Mouse (Mus musculus): Measurements from ENCODE around the gene Sirt1.
"Not testable (repeated sequence)": the region's sequence is repeated elsewhere in the genome, so short reads cannot be mapped to it uniquely, and the experiment has no call there.

The Sirt1 gene

DNA sequence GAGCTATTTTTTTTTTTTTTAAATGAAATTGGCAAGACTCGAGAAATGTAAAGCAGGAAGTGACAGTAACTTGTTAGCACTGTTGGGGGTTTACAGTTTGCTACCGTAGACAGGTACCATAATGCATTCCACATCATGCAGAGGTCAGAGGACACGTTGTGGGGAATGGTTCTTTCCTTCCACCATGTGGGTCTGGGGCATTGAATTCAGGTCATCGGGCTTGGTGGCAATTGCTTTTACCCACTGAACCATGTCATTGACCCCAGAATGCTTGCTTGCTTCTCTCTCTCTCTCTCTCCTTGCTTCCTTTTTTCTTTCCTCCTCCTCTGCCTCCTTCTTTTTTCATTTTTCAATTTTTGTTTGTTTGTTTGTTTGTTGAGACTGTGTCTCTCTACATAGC is 7.4 kb upstream of the Sirt1 start:
- no peak for DNase-seq (ENCODE audit: low read depth, low spot score)

GRCm38 (mm10) chr10:63386991-63387390 is 5.5 kb upstream of the Sirt1 start:
- DNase-seq (ENCODE audit: low read depth, low spot score) = no peak

GRCm38 (mm10) chr10:63386444-63386843 is 4.9 kb upstream of the Sirt1 start:
- peak; percentile 84 for DNase-seq (ENCODE audit: low read depth, low spot score)

GRCm38 (mm10) chr10:63385897-63386296 is 4.4 kb upstream of the Sirt1 start:
- DNase-seq (ENCODE audit: low read depth, low spot score) = not testable (repeated sequence)

DNA sequence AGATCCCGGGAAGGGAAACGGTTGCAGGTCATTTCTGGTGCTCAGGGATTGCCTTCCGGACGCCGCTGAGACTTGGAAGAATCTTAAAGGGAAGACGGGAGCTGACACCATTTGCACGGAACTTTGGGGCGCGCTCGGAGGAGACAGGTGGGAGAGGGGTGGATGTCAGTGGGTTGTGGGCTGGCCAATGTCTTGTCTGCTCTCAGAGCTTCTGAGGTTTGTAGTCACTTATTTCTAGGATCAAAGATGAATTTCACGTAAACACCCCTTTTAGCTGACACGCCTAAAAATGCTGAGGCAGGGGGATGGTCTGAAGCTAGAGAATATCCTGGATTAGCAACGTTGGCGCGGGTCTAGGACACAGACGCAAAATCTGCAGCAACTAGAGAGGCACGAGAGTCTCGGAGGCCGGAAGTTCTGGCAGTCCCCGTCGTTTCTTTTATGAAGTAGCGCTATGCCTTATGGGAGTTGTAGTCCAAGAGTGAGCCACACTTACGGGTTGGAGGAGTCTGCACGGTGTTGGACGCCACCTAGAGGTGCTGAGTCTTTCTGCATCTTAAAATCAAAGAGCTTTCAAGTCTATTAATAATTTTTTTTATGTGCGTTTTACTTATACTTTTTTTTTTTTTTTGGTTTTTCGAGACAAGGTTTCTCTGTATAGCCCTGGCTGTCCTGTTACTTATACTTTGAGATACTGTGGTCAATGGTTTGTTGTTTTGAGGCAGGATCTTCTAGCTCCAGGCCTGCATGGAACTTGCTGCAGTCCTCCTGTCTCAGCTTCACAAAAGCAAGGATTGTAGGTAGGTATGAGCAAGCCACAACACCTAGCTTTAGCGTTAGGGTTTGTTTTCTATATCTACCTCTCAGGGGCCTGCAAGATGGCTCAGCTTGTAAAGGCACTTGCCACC is 1.1 kb upstream of the Sirt1 start, which contains the start of gene Dnajc12:
Gene Dnajc12, plus strand, starts transcription at position 72 of the 908 bp plus-strand sequence.
- peak; percentile 96 for DNase-seq (ENCODE audit: low read depth, low spot score)

DNA sequence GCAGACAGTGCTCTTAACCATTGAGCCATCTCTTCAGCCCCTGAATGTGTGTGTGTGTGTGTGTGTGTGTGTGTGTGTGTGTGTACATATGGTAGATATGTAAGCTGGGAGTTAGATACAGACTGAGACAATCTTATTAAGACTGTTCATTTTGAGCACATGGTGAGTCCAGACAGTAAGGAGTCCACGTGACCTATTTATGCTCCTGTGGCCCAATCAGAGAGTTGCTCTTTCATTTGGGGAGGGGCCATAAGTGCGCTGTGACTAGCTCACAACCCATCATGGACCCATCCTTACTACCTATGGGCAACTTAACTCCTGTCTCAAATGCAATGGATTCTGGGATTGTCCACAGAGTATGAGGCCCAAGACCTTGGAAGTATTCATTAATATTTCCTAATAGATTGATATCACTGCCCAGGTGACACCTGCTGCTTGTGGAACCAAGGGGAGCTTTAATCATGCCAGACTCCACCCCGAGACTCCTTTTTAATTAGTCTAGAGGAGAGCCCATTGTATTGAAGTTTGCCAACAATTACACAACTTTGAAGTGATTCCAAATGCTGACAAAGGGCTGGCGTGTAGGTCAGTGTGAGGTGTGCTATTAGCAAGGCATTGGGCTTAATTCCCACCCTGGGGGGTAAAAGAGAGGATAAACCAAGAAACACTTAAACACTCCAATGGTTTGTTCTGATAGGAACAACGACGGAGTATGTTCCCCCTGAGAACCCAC is 2.4 kb downstream of the Sirt1 start:
- DNase-seq (ENCODE audit: low read depth, low spot score) = no peak

GRCm38 (mm10) chr10:63377468-63377867 is 4.0 kb downstream of the Sirt1 start:
- DNase-seq (ENCODE audit: low read depth, low spot score) = peak; percentile 47

DNA sequence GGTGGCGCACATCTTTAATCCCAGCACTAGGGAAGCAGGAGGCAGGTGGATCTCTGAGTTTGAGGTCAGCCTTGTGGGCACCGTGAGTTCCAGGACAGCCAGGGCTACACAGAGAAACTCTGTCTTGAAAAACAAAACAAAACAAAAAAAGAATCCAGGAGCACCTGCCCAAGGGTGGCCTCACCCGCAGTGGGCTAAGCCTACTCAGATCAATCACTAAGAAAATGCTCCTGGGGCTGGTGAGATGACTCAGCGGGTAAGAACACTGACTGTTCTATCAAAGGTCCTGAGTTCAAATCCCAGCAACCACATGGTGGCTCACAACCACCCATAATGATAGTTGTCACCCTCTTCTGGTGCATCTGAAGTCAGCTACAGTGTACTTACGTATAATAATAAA is 5.2 kb downstream of the Sirt1 start:
- DNase-seq (ENCODE audit: low read depth, low spot score) = no peak

DNA sequence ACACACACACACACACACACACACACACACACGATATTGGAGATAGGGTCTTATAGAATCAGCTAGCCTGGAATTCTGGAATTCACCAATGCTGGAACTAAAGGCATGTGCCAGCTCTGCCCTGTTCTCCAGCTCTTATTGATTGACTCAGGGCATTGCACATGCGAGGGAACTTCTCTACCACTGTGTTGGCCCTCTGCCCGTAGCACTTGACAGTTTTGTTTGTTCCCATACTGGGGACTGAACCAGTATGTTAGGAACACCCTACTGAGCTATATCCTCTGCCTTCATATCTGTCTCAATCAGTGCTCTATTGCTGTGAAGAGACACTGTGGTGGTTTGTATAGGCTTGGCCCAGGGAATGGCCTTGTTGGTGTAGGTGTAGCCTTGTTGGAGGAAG is 13.5 kb downstream of the Sirt1 start:
- DNase-seq (ENCODE audit: low read depth, low spot score) = no peak

DNA sequence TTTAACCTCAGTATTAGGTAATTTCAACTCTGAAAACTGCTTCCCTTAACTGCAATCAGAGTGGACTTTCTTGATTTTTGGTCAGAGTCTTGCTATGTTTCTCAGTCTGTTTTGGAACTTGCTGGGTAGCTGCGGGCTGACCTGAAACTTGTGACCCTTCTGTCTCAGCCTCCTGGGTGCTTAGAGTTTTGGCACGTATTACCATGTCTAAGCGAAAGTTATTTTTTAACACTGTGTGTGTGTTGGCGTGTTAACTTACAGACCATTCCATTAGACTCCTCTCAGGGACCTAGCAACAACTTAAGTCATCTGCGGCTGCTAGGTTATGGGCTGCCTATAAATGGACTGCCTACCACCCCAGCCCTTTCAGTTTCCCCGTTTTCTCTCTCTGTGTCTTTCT is 14.1 kb downstream of the Sirt1 start:
- no peak for DNase-seq (ENCODE audit: low read depth, low spot score)

- no peak for DNase-seq (ENCODE audit: low read depth, low spot score)
Measured at GRCm38 (mm10) chr10:63365918-63366455, 15.5 kb downstream of the Sirt1 start.

GRCm38 (mm10) chr10:63360502-63360901 is 21.0 kb downstream of the Sirt1 start:
- DNase-seq (ENCODE audit: low read depth, low spot score) = no peak

GRCm38 (mm10) chr10:63352111-63352510 is 29.4 kb downstream of the Sirt1 start:
- DNase-seq (ENCODE audit: low read depth, low spot score) = no peak

- not testable (repeated sequence) for DNase-seq (ENCODE audit: low read depth, low spot score)
Measured at GRCm38 (mm10) chr10:63351099-63351498, 30.4 kb downstream of the Sirt1 start.

DNA sequence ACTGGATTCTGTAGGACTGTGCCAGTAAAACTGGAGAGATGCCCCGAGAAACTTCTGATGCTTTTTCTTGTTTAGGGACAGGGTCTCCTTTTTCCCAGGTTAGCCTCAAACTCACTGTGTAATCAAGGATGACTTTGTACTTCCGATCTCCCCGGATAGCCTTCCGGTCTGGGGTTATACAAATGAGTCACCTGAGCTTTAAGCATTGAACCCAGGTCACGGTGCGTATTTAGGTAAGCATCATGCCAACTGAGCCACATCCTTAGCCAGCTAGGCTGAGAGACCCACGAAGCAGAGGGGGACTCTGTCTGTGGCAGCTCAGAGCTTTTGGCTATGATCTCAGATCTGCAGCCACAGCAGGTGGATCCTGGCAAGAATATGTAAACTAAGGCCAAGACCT is 30.8 kb downstream of the Sirt1 start:
- DNase-seq (ENCODE audit: low read depth, low spot score) = no peak

GRCm38 (mm10) chr10:63348291-63348690 is 33.2 kb downstream of the Sirt1 start:
- no peak for DNase-seq (ENCODE audit: low read depth, low spot score)

DNA sequence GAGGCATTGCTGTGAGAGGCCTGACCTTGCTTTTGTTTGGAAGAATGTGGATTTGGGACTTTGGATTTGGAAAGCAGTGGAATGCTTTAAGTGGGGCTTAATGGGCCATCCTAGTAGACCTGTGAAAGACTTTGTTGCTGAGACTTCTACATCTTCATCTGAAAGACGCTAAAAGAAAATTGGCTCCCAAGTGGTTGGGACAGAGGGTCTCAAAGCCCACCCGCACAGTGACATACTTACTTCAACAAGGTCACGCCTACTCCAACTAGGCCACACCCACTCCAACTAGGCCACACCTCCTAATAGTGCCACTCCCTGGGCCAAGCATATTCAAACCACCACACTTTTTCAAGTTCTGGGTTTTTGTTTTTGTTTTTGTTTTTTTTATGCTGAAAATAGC is 36.8 kb downstream of the Sirt1 start:
- no peak for DNase-seq (ENCODE audit: low read depth, low spot score)

DNA sequence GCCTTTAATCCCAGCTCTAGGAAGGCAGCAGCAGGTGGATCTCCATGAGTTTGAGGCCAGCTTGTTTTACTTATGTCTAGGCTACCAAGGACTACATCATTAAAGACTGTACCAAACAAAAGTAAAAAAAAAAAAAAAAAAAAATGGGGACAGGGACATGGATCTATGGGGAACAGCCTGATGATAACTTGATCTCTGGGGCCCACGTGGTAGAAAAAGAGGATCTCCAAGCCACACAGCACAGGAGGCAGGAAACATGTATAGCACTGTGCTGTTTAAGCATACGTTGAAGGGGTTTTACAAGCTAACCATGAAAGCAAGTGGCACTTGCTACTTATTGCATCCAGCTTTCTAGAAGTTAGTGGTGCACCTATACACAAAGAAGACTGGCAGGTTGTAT is 40.2 kb downstream of the Sirt1 start:
- no peak for DNase-seq (ENCODE audit: low read depth, low spot score)

DNA sequence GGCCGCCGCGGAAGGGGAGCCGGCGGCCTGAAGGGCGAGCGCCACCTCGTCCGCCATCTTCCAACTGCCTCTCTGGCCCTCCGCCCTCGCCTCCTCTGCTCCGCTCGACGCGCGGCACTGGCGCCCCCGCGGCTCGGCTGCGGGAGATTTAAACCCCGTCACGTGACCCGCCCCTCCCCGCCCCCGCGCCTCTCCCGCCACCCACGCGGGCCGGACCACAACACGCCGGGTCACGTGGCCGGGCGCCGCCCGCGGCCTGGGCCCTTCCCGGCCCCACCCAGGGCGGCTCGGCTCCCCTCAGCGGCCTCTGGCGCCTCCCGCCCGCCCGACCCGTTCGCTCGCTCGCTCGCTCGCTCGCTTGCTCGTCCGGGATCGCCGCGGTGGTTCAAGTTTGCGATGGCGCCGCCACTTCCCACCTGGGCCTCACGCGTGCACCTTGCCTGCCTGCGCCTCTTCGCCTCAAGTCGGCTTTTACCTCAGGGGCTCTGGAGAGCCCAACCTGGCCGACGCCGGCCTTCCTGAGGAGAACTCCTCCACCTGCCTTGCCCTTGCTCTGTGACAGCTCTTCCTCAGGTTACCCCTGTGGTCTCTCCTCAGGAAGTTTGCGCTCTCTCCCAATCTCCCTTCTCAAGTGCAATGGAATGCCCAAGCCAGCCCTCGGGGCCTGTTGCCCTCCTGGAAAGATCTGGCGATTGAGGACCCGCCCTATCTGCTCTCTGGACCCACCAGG is 42.4 kb downstream of the Sirt1 start:
- peak; percentile 91 for DNase-seq (ENCODE audit: low read depth, low spot score)

DNA sequence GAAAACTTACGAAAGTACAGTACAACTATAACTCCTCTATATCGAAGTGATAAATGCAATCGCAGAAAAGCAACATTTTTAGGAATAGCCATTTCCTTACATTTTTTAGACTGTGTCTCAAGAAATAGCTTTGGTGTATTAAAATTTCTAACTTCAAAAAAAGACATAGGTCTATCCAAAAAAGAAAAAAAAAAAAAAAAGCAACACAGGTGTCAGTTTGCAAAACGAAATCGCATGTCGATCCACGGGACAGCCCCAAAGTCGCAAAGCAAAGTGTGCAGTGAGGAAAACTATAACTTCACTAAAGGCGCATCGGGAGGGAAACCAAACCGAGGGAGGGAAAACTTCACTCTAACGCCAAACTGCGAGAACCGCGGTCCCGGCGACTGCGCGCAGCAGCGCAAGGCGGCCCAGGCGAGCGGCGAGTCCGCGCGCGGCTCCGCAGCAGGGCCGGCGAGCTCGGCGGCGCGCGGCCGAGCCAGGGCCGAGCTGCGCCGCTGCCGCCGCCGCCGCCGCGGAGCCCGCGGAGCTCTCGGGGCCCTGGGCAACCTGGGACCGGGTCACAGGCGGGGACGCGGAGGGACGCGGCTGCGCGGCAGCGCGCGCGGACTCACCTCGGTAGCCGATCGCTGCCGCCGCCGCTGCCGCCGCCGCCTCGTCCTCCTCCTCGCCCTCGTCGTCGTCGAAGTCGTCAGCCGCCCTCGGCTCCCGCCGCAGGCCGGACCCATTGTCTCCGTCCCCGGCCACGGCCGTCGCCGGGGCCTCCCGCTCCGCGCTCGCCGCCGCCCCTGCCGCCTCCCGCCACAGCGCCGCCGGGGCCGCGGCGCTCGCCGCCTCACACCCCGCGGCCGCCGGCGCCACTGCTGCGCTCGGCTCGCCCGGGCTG is 43.3 kb downstream of the Sirt1 start:
- DNase-seq (ENCODE audit: low read depth, low spot score) = peak; percentile 48

- no peak for DNase-seq (ENCODE audit: low read depth, low spot score)
Measured at GRCm38 (mm10) chr10:63337326-63337725, 44.2 kb downstream of the Sirt1 start.

Measured in skeletal muscle tissue, adult 2 months (tissue).